Mouse (Mus musculus) monocyte, adult 2 months (primary cell): ENCODE results near the gene Stambpl1.
"Not testable (repeated sequence)": the region's sequence is repeated elsewhere in the genome, so short reads cannot be mapped to it uniquely, and the experiment has no call there.

Experiments
- DNase-seq, 2 experiments: peaks; one replicate each; pipeline ENCODE4 v3.0.0; 2022; ENCODE audit warnings: low spot score in 2 of 2, low read depth in 1 of 2

The Stambpl1 gene

GRCm38 (mm10) chr19:34195031-34195430 is 3.0 kb downstream of the Stambpl1 start:
- no peak for DNase-seq

GRCm38 (mm10) chr19:34198066-34198465 is 6.0 kb downstream of the Stambpl1 start:
- no peak for DNase-seq

- DNase-seq = no peak
Observed at GRCm38 (mm10) chr19:34198901-34199300, 6.9 kb downstream of the Stambpl1 start.

GRCm38 (mm10) chr19:34199488-34199887 is 7.5 kb downstream of the Stambpl1 start:
- peak in 1 of 2 experiments; percentile 12 for DNase-seq

- DNase-seq = no peak
Observed at GRCm38 (mm10) chr19:34202668-34203067, 10.6 kb downstream of the Stambpl1 start.

- DNase-seq = not testable (repeated sequence)
Observed at GRCm38 (mm10) chr19:34206128-34206527, 14.1 kb downstream of the Stambpl1 start.

- DNase-seq = no peak
Observed at GRCm38 (mm10) chr19:34206760-34207440, 14.9 kb downstream of the Stambpl1 start.

- no peak for DNase-seq
Observed at GRCm38 (mm10) chr19:34209031-34209430, 17.0 kb downstream of the Stambpl1 start.

GRCm38 (mm10) chr19:34209930-34210581 is 18.0 kb downstream of the Stambpl1 start:
- no peak for DNase-seq

GRCm38 (mm10) chr19:34210841-34211240 is 18.8 kb downstream of the Stambpl1 start:
- DNase-seq = no peak

GRCm38 (mm10) chr19:34212489-34213250 is 20.6 kb downstream of the Stambpl1 start:
- no peak for DNase-seq

- DNase-seq = no peak
Observed at GRCm38 (mm10) chr19:34213251-34213645, 21.2 kb downstream of the Stambpl1 start.

- DNase-seq = no peak
Observed at GRCm38 (mm10) chr19:34214136-34214535, 22.1 kb downstream of the Stambpl1 start.

GRCm38 (mm10) chr19:34216956-34217355 is 24.9 kb downstream of the Stambpl1 start:
- DNase-seq = no peak

GRCm38 (mm10) chr19:34217761-34218160 is 25.7 kb downstream of the Stambpl1 start:
- no peak for DNase-seq

- no peak for DNase-seq
Observed at GRCm38 (mm10) chr19:34219260-34219968, 27.4 kb downstream of the Stambpl1 start.

GRCm38 (mm10) chr19:34220732-34221380 is 28.8 kb downstream of the Stambpl1 start:
- no peak for DNase-seq

- no peak for DNase-seq
Observed at GRCm38 (mm10) chr19:34222805-34223204, 30.8 kb downstream of the Stambpl1 start.

- no peak for DNase-seq
Observed at GRCm38 (mm10) chr19:34231596-34231995, 39.6 kb downstream of the Stambpl1 start.

- DNase-seq = no peak
Observed at GRCm38 (mm10) chr19:34232326-34232725, 40.3 kb downstream of the Stambpl1 start.

GRCm38 (mm10) chr19:34233944-34234343 is 41.9 kb downstream of the Stambpl1 start:
- peak; percentile 34 to 48 for DNase-seq
